Mouse (Mus musculus): ENCODE measurements around the gene Zfp366.
A peak's percentile ranks its signal among the peaks of the same experiment; 100 is the strongest.

The Zfp366 gene

DNA sequence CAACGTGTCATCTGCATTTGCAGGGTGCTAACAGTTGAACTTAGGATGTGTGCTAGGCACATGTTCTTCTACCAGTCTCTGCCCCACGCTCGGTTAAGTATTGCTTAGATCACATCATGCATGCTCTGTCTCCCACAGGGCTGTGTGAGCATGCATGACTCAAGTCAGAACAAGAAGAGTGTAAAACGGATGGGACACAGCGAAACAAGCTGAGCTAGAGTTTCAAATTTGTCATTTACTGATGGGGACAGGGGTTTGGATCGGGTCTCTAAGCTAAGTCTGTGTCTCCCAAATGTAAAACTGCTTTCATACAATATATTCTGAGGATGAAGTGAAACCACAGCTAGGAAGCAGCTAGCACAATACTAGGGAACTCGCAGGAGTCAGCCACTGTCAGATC, 2.2 kb downstream of the Zfp366 start:
- DNase-seq (ENCODE audit: low spot score in 2 of 2) = no peak

DNA sequence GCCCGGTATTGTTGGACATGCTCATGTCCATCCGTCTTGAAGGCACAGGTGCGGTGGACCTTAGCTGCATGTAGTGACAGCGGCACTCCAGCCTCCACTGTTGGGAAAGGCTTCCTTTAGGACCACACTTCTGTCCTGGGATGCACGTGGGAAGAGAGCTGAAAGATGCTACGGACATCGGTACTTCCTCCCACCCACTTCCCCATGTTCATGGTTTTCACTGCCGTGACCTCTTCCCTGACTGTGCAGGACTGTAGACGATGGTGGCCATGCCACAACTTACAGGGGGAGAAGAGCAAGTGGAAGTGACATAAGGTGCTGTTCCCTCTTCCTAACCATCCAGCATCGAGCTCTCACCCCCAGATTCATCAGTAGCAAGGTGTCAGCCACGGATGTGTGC, 2.8 kb downstream of the Zfp366 start:
- DNase-seq (ENCODE audit: low spot score in 2 of 2) = no peak

DNA sequence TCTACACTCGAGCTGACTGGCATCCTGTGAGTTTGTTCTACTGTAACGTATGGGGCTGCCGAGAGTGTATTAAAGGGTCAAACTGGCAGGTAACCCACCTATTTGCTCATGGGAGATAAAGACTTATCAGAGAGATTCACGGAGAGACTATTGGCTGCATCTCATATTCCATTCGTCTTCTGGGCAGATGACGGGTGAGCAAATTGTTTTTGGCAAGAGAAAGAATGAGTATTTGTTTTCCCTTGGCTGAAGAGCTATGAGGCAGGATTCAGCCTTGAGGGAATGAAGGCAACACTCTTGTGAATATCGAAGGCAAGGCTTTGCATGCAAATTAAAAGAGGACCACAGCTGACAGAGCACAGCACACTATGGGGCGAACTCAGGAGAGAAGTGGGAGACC, 4.0 kb downstream of the Zfp366 start:
- DNase-seq (ENCODE audit: low spot score in 2 of 2) = no peak

DNA sequence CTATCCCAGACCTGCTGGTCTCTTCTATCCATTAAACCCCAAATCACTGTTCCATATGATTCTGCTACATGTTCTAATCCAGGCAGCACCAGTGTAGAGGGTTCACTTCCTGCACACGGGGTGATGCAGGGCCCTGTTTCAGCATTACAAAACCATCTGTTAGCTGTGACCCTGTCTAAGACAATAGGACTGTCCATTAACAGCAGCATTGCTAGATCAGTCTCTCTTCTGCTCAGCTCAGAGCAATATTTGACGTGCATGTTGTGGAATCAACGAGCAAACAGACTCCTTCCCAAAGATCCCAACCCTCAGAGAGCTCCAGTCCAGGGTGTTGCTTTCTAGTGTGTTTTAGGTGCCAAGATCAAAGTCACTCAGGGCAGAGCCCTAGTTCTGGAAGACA, 5.0 kb downstream of the Zfp366 start:
- DNase-seq (ENCODE audit: low spot score in 2 of 2) = no peak

DNA sequence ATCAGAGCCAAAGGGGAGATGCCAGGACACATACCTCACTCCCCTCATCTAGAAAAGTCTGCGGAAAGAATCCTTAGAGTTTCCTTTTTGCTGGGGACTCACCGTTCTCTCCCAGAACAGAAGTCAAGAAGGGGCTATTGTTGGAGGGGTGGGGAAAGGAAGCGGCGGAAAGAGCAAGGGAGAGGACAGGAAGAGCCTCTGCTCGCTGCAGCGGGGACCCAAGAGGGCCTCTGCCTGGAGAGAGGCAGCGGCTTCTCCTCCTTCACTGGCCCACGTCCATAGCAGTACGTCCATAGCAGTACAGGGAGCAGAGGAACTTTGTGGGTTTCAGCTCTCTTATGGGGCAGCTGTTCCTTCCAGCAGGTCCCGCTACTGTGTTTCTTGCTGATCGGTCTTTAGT, 5.8 kb downstream of the Zfp366 start:
- peak in 1 of 2 experiments; percentile 10 for DNase-seq (ENCODE audit: low spot score in 2 of 2)

DNA sequence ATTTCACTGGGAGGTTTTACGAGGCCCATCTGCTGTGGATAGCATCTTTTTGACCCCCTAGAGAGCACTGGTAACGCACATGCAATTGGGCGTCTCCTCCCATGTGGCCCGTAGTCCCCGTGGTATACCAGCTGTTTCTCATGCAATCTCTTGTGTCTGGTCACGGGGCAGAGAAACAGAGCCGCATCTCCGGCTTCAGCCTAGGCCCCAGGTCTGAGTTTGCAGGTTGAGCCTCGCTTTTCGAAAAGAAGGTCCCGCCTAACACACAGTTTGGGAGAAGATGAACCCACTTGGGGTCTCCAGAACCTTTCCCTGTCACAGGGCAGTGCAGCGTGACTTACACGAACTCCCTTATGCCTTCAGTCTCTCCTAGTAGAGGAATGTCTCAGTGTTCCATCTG, 6.4 kb downstream of the Zfp366 start:
- no peak for DNase-seq (ENCODE audit: low spot score in 2 of 2)

DNA sequence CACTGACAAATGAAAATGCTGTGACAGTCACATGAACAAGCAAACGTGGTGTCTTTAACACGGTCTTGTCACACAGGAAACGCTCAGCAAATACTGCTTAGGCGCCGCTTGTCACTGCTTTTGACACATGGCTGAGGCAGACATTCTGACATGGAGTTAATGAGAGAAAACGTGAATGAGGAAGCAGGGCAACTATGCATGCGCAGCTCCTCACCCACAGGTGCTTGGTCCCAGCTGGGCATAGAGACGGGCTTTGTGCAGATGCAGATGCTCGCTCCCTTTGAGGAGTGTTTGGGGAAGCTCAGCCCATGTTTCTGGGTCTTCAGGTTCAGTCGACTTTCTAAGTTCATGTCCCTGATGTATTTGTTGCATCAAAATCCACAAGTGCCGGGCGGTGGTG, 11.7 kb downstream of the Zfp366 start:
- DNase-seq (ENCODE audit: low spot score in 2 of 2) = peak in 1 of 2 experiments; percentile 24

DNA sequence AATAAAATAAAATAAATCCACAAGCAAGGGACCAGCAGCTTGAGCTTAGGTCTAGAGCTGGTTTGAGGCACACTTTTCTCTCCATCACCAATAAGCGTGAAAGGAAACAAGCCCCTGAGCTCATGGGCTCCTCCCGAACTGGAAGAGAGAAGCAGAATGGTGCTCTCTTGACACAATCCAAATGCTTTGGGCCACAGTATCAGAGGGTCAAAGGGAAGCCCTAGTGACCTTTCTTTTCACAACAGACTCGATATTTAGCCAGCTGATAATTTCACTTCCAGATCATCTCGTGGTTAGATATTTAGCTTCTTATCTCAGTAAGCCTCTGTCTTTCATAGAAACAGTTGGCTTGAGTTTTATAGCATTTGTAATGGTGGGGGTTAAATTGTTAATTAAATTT, 12.2 kb downstream of the Zfp366 start:
- no peak for DNase-seq (ENCODE audit: low spot score in 2 of 2)

DNA sequence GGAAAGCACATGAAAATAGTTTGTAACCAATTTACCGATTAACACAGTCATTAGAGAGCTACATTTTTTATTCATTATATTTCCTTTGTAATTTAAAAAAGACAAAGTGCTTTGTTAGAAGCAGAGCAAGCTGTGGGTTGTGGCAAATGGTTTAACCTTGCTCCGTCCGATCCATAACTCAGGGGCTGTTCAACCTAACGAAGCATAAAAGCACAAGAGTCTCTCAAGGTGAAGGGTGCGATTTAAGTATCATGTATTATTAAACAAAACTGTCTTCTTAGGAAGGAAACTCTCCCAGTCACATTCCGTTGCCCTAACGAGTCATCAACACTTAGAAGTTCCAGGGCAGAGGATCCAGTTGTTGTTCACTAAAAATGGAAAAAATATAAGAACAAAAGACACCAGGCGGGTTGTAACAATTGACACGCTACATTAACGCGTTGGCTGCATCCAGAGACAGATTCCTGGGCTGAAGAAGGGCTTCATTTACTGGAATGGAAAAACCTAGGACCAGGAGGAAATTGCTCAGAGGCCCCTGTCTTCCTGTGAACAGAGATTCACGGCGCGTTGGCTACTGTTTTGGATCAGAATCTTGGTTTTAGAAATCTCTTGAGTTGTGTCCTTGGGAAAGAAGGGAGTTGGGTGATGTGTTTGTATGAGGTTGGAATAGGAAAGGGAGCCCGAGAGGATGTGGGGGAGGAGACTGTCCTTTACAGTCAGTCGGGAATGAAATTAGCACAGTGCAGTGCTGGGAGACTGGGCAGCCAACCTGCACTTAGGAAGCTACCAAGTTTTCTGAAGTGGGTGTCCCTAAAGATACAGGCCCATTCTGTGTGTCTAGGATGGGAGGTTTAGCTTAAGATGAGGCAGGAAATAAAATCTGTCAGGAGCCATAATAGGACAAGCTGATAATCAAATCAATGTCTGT, 17.3 kb downstream of the Zfp366 start:
- no peak for DNase-seq (ENCODE audit: low spot score in 2 of 2)

DNA sequence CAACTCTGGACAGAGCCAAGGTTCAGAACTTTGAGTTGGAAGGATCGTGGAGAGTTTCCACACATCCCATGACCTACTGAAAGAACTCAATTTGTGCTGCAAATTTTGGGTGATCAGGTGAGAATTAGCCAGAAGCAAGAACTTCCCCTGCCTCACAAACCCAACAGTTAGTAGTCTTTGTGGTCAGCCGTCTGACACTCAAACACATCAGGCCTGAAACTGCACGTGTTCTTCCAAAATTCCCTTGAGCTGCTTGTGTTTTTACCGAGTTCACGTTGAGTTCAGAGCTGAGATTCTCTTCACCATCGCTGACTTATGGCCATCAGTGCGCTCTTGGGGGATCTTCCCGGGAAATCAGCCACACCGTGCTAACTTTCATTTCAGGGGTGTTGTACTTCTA, 22.6 kb downstream of the Zfp366 start:
- DNase-seq (ENCODE audit: low spot score in 2 of 2) = no peak

DNA sequence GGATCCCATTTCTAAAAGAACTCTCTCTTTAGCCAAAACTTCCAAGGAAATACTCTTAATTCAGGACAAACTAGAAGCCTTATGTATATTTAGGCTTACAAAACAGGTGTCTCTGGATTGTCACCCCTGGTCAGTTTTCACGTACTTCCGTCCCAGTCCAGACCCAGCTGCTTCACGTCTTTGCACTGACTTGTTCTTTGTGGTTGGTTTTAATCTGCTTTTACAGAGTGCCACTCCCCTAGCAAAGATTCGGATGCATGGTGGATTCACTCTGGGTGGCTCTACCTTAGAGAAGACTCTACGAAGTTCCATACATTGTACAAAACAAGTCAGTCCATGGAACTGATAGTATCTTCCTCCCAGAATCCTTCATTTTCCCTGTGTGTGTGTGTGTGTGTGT, 25.2 kb downstream of the Zfp366 start:
- DNase-seq (ENCODE audit: low spot score in 2 of 2) = no peak

DNA sequence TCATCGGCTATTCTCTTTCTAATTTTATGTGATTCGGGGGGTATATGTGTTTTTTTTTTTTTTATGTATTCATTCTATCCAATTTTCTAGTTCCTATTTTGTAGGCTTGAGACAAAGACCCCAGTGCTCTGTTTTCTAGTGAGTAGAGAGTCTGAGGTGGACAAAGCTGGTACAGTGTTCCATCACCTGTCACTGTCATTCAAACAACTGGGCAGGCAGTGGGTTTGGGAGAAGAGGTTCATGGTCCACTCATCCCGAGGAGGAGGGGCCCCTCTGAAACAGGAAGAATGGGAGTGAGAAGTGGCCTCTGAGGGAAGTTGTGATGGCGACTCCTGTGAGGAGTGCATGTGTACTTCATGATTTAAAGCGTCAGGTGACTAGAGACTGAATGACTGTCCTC, 26.2 kb downstream of the Zfp366 start:
- no peak for DNase-seq (ENCODE audit: low spot score in 2 of 2)

DNA sequence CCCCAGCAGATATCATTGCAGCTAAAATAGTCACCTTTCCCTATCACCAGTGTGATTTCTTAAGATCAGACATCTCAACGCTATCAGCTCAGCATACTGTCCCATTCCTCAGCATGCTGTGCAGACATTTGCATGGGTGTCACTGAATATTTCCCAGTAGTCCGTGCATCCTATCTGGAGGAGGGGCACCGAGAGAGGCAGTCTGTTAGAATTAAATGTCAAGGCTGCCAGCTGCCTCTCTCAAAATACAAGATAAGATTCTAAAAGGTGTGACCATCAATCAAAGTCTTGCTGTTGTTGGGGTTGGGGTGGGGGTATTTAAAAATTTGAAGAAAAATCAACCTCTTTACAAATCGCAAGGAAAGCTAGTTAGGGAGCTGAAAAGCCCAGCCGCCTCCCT, 28.4 kb downstream of the Zfp366 start:
- DNase-seq (ENCODE audit: low spot score in 2 of 2) = no peak

DNA sequence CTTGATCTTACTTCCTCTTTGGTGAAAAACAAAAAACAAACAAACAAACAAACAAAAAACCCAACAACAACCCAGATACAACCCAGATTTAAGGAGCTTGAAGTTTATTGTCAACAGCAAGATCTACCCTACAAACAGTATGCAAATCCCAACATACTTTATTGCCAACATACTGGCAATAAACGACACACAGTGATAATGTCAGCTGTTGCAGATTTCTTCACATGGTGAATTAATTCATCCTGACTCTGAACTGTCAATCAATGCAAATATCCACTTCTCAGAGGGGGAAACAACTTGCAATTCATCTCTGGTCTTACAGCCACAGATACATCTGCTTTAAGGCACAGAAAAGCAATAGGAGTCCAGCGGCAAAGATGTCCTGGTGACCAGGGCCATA, 31.4 kb downstream of the Zfp366 start:
- no peak for DNase-seq (ENCODE audit: low spot score in 2 of 2)

DNA sequence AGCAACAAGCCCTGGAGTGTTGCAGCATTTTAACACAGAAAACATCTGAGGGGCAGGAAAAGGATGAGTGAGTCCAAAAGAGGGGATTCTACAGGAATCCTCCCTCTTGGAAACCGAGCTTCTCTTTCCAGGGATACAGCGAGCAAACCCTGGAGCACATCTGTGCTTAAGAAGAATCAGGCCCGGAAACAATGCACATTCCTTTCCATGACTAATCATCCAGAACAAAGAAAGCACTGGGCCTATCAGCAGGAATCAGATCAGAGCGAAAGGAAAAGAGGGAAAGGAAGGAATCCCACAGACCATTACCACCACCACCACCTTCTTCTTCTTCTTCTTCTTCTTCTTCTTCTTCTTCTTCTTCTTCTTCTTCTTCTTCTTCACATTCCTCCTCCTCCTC, 33.4 kb downstream of the Zfp366 start:
- DNase-seq (ENCODE audit: low spot score in 2 of 2) = no peak

DNA sequence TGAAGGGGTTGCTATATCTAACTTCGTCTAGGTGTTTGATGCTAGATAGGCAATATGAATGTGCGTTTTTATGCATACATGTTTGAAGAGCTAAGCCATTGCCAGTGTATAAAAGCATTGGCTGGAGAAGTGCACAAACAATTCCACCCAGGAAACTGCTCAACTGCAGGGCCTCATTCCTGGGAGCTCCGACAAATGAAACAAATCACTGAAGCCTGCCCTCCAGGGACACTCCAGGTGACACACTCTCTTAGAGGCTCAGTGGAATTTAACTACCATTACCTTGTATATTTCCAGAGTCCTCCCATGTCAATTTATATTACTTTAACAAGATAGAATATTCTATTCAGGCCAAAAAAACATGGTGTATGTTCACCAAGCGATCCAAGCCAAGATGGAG, 35.0 kb downstream of the Zfp366 start:
- DNase-seq (ENCODE audit: low spot score in 2 of 2) = no peak

DNA sequence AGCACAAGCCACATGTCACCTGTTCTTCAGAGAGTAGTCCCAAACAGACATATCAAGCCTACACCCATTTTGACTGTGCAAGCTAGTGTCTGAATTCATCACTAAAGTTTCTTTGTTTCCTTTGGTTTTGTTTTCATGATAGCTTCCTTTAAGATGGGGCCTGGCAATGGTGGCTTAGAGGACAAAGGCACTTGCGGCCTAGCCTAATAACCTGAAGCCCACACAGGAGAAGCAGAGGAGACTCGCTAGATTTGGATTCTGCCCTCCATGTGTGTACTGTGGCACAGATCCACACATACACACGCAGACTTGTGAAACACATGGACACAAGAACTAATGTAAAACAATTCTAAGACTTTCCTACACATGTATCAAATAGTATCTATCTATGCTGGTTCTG, 37.4 kb downstream of the Zfp366 start:
- no peak for DNase-seq (ENCODE audit: low spot score in 2 of 2)

DNA sequence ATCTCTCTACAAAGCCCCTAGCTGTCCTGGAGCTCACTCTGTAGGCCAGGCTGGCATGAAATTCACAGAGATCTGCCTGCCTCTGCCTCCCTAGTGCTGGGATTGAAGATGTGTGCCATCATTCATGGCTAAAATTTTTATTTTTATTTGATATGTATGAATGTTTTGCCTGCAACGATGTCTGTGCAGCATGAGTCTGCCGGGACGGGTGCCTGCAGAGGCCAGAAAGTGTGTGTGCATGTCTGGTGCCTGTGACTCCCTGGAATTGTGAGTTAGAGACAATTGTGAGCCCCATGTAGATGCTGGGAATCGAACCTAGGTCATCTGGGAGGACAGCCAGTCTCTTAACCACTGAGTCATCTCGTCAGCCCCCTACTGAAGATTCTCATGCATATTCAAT, 37.9 kb downstream of the Zfp366 start:
- DNase-seq (ENCODE audit: low spot score in 2 of 2) = no peak

DNA sequence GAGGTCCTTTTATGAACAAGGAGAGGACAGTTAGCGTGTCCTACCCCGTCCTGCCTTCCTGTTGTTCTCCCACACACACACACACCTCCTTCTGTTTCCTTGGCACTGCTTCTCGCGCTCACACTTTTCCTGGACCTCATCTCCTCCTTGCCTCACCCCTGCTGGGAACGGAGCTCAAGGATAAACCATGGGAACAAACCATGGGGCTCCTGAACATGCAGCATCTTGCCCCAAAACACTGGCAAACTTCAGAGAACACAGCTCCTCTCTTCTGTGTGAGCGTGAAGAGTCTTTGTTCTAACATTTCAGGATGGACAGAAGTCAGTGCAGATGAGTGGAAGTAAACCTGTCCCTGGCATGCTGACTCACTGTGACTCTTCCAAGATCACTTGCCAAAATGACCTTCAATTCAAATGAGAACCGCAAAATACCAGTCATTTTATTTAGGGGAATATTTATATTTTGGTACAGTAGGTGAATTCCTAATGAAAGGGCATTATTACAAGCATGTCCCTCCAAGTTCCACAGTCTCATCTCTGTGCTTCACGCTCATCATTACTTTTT, 38.8 kb downstream of the Zfp366 start:
- no peak for DNase-seq (ENCODE audit: low spot score in 2 of 2)

DNA sequence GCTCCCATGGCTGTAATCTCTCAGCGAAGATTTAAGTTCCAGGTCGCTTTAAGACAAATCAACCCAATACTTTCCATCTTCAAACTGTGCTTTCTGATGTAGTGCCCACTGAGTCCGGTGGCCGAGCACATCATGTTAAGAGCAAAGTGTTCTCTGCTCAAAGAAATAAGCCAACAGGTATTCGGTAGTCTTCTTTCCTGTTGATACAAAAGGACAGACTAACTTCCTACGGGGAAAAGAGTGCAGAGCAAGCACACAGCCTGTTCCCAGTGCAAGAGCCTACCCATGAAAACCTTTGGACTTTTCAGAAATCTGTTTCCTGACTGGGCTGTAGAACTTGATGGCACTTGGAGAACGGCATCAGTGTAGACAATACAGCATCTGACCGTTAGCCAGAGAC, 39.3 kb downstream of the Zfp366 start:
- no peak for DNase-seq (ENCODE audit: low spot score in 2 of 2)

DNA sequence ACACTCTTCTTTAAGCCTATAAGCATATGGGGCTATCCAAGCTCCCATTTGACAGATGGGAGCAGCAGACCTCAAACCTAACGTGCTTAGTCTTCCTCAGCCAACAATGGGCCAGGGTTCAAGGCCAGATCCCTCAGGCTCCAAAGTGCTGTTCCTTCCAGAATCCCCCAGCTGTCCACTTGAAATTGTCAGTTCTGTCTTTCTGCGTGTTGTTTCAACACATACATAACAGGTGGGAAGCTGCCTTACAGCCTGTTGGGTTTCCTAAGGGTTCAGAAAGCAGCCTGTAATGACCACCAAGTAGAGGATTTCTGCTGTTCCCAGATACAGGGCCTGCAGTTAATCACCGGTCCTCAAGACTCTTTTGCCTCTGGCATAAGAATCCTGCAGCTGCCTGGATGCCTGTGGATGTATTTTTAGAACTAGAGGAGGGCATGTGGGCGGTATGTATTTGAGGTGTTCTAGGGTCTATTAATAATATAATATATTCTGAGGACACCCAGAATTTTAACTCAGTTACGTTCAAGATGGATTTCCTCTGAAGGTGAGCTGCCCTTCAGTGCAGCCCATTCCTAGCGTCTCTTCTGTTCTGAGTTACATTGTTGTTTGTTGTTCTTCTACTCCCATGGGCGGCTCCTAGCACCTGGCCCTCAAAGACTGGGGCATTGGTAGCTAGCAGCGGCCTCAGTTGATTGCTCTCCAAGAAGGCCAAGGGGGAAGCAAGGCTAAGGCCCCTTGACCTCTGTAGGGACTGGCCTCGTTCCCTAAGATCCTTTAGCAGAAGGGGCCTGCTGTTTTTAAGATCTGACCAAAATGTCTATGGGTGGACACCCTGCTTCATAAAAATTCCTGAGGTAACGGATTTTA, 41.0 kb downstream of the Zfp366 start:
- no peak for DNase-seq (ENCODE audit: low spot score in 2 of 2)

DNA sequence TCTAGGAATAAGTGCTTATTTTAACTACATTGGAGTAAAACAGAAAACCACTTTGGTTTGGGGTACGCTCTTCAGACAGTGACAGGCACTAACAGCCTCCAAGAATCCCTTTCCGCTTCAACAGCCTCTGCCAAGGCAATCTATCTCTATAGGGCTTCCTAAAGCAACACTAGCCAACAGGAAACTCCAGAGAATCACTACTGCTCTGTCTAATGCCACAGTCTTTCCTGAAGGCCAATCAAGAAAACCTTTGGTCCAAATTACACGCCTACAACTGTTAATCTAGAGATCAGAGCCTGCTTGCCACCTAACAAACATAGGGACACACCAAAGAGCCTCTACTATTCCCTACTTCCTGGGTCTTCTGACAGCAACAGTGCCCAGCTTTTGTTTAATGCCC, 42.2 kb downstream of the Zfp366 start:
- DNase-seq (ENCODE audit: low spot score in 2 of 2) = no peak
